Mouse (Mus musculus) CH12.LX (cell line): Measurements from ENCODE around the gene Agl.

ENCODE experiments used
- CHD2 ChIP-seq: IDR thresholded peaks from 2 replicates; pipeline ENCODE4 v1.6.1; 2011; ENCODE audit warnings: low read length, improper control_type of control experiment
- CTCF ChIP-seq, 2 experiments: IDR thresholded peaks in 1 of 2; conservative IDR thresholded peaks in 1 of 2; 2 replicates each; pipeline ENCODE4 v1.5.1; 2011 to 2012; ENCODE audit warnings: low read depth in 2 of 2, low read length in 2 of 2, improper control_type of control experiment in 1 of 2, inconsistent platforms in 1 of 2, mild to moderate bottlenecking in 1 of 2, moderate library complexity in 1 of 2
- MYC ChIP-seq: IDR thresholded peaks from 2 replicates; pipeline ENCODE4 v1.6.1; 2011; ENCODE audit warnings: low read depth, mild to moderate bottlenecking, improper control_type of control experiment, low read length
- POLR2A ChIP-seq: IDR thresholded peaks from 2 replicates; pipeline ENCODE4 v1.6.1; 2011; ENCODE audit warnings: low read depth, mild to moderate bottlenecking, improper control_type of control experiment, low read length
- POLR2AphosphoS2 ChIP-seq: IDR thresholded peaks from 2 replicates; pipeline ENCODE4 v1.6.1; 2011; ENCODE audit warnings: low read depth, low read length, improper control_type of control experiment
- TCF12 ChIP-seq: IDR thresholded peaks from 2 replicates; pipeline ENCODE4 v1.6.1; 2014; ENCODE audit warnings: low read depth, mild to moderate bottlenecking, inconsistent platforms, low read length, improper control_type of control experiment
- ZNF384 ChIP-seq: IDR thresholded peaks from 2 replicates; pipeline ENCODE4 v1.6.1; 2012; ENCODE audit warnings: low read depth, low read length, improper control_type of control experiment, inconsistent platforms

DNA sequence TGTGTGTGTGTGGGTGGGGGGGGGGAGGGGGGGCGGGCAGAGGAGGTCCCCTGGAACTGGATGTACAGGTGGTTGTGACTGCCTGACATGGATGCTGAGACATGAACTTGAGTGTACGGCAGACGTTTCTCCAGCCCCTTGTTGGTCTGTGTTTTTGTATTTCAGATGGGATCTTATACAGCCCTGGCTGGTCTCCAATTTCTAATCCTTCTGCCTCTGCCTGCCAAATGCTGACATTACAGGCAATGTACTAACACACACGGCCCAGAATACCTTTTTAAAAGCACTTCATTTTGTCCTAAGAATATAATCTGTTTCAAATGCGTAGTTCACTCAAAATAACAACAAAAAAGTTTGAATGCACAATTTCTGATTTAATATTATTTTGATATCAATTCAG lies 23.4 kb upstream of the Agl start:
- TF ChIP-seq CTCF (conservative IDR thresholded peaks at IDR 0.05 in 1 of 2, IDR thresholded peaks at IDR 0.05 in 1 of 2; ENCODE audit: low read depth in 2 of 2, low read length in 2 of 2) (no peak), CHD2 (no peak), TCF12 (no peak), POLR2A (no peak), ZNF384 (no peak), POLR2AphosphoS2 (no peak), MYC (no peak)
